Mouse (Mus musculus) intestine, postnatal 0 days (tissue): ENCODE data around the gene Aph1a. TPM values are rescaled to one million over a fixed set of nuclear protein-coding genes. Genes with fewer than 3 reads are reported as not detected.
A peak's percentile ranks its signal among the peaks of the same experiment; 100 is the strongest.

Source experiments
- ATAC-seq: fragments of 200-750 bp; cut with Nextera tagmentation; 2 replicates; pipeline ENCODE4 v1.8.0; 2017; ENCODE audit warnings: mild to moderate bottlenecking, moderate TSS enrichment, moderate library complexity
- H3K27ac ChIP-seq: fragments of 300-500 bp; sonication (generic); 2 replicates; pipeline ENCODE4 v1.5.1; 2014; ENCODE audit warnings: mild to moderate bottlenecking, low read depth, low read length, moderate library complexity
- H3K27me3 ChIP-seq: fragments of 300-500 bp; sonication (generic); replicated peaks from 2 replicates; pipeline ENCODE4 v1.6.1; 2014; ENCODE audit warnings: low read length, mixed read lengths; ENCODE audit not compliant: control insufficient read depth, insufficient read depth
- H3K36me3 ChIP-seq: fragments of 300-500 bp; sonication (generic); 2 replicates; pipeline ENCODE4 v1.6.1; 2014; ENCODE audit warnings: mild to moderate bottlenecking, moderate library complexity; ENCODE audit not compliant: control insufficient read depth, insufficient read depth
- H3K4me1 ChIP-seq: fragments of 300-500 bp; sonication (generic); replicated peaks from 2 replicates; pipeline ENCODE4 v1.6.1; 2014; ENCODE audit warnings: antibody characterized with exemption, low read length, mixed read lengths; ENCODE audit not compliant: control insufficient read depth, insufficient read depth
- H3K4me2 ChIP-seq: fragments of 300-500 bp; sonication (generic); replicated peaks from 2 replicates; pipeline ENCODE4 v1.6.1; 2014; ENCODE audit warnings: low read depth, mild to moderate bottlenecking, moderate library complexity
- H3K4me3 ChIP-seq: fragments of 300-500 bp; sonication (generic); 2 replicates; pipeline ENCODE4 v1.5.1; 2014; ENCODE audit warnings: low read depth, low read length
- H3K9ac ChIP-seq: fragments of 300-500 bp; sonication (generic); 2 replicates; pipeline ENCODE4 v1.6.1; 2014; ENCODE audit warnings: mild to moderate bottlenecking, low read depth, low read length
- H3K9me3 ChIP-seq: fragments of 300-500 bp; sonication (generic); 2 replicates; pipeline ENCODE4 v1.6.1; 2016; ENCODE audit warnings: mixed run types; ENCODE audit not compliant: control insufficient read depth
- CTCF ChIP-seq: sonication (generic); IDR thresholded peaks from 2 replicates; pipeline ENCODE4 v1.5.1; 2016; ENCODE audit warnings: low read depth, mild to moderate bottlenecking, control low read depth, antibody characterized with exemption, moderate library complexity
- WGBS: fragments of 180-500 bp; shearing (Covaris S2); extraction: QIAGEN DNeasy Blood & Tissue Kit; methylation state at CpG from one replicate; pipeline ENCODE4 v1.1.7; 2014; 5-methylcytosine and 5-hydroxymethylcytosine counted together
- polyA plus RNA-seq: library from polyadenylated mRNA; unstranded; fragments of >200 nt; fragmentation: Nextera tagmentation; extraction: Ambion mirVana; gene quantifications from 2 replicates; pipeline ENCODE4 v1.2.1, GENCODE M21; 2015

The Aph1a gene
- polyA plus RNA-seq, 1 experiment from 2014 or later: 52.4 TPM

- 2% methylated on average over 24 of the region's 24 CpGs for WGBS
- no peaks in the 10 kb centered on the region; the same call in 1 of the 2 replicates for H3K36me3 ChIP-seq
- peak; percentile 70 for TF ChIP-seq CTCF
- peak overlapping the region; percentile 94 for H3K4me2 ChIP-seq
- H3K4me3 ChIP-seq: peak overlapping the region; percentile 39
- no peaks in the 10 kb centered on the region for H3K9me3 ChIP-seq
- no peaks in the 10 kb centered on the region for H3K4me1 ChIP-seq
- peak overlapping the region; percentile 23; the same call in 1 of the 2 replicates for H3K9ac ChIP-seq
- ATAC-seq: no peak
- H3K27ac ChIP-seq: peak overlapping the region; percentile 6; the same call in 1 of the 2 replicates
- H3K27me3 ChIP-seq: no peaks in the 10 kb centered on the region
These were observed 10.8 kb upstream of the Aph1a start for GRCm38 (mm10) chr3:95882816-95883425.

- peak overlapping the region; percentile 90 for H3K27ac ChIP-seq
These were observed 9.4 kb upstream of the Aph1a start for GRCm38 (mm10) chr3:95884400-95884799.

GRCm38 (mm10) chr3:95887596-95887995, 6.2 kb upstream of the Aph1a start:
- TF ChIP-seq CTCF: no peak
- WGBS: 57% methylated on average over 4 of the region's 4 CpGs
- Histone ChIP-seq H3K4me3 (no peak overlapping the region), H3K4me1 (no peaks in the 10 kb centered on the region), H3K9ac (no peak overlapping the region), H3K27ac (no peak overlapping the region), H3K9me3 (no peaks in the 10 kb centered on the region), H3K4me2 (no peak overlapping the region), H3K27me3 (no peaks in the 10 kb centered on the region), H3K36me3 (no peaks in the 10 kb centered on the region; the same call in 1 of the 2 replicates)
- 0 out of 2 replicates have a peak, but pooled peaks have one; percentile 10 for ATAC-seq

More at GRCm38 (mm10) chr3:95884400-95884799, 9.4 kb upstream of the Aph1a start:
- Histone ChIP-seq H3K4me3 (no peak overlapping the region), H3K9me3 (no peaks in the 10 kb centered on the region), H3K9ac (no peak overlapping the region), H3K27me3 (no peaks in the 10 kb centered on the region), H3K4me2 (peak overlapping the region; percentile 41; the same call in 1 of the 2 replicates), H3K36me3 (no peaks in the 10 kb centered on the region; the same call in 1 of the 2 replicates), H3K4me1 (no peaks in the 10 kb centered on the region)
- 45% methylated on average over 5 of the region's 5 CpGs for WGBS
- ATAC-seq: peak; percentile 46
- TF ChIP-seq CTCF: no peak

GRCm38 (mm10) chr3:95889664-95890063, 4.1 kb upstream of the Aph1a start:
- Histone ChIP-seq H3K4me1 (0 out of 2 replicates have a peak, but pooled peaks cover 3% of the 10 kb centered on the region), H3K4me3 (no peak overlapping the region), H3K4me2 (no peak overlapping the region), H3K27ac (no peak overlapping the region), H3K27me3 (no peaks in the 10 kb centered on the region), H3K9me3 (no peaks in the 10 kb centered on the region), H3K9ac (no peak overlapping the region), H3K36me3 (no peaks in the 10 kb centered on the region; the same call in 1 of the 2 replicates)
- WGBS: 87% methylated on average over 3 of the region's 3 CpGs
- TF ChIP-seq CTCF: no peak
- ATAC-seq: no peak

GRCm38 (mm10) chr3:95891211-95892065, 2.3 kb upstream of the Aph1a start, which contains the start of gene BC028528:
Gene BC028528, minus strand, starts transcription at chr3:95892005.
- no peaks in the 10 kb centered on the region for H3K9me3 ChIP-seq
- no peak for ATAC-seq
- H3K4me3 ChIP-seq: peak within 1 kb of the TSS; percentile 27
- peak within 1 kb of the TSS; percentile 44 for H3K4me2 ChIP-seq
- peak within 1 kb of the TSS; percentile 41 for H3K27ac ChIP-seq
- no peak for TF ChIP-seq CTCF
- 28% methylated on average over 12 of the region's 12 CpGs for WGBS
- H3K9ac ChIP-seq: peak within 1 kb of the TSS; percentile 26; the same call in 1 of the 2 replicates
- no peaks in the 10 kb centered on the region for H3K36me3 ChIP-seq
- H3K4me1 ChIP-seq: 0 out of 2 replicates have a peak, but pooled peaks cover 3% of the 10 kb centered on the region
- H3K27me3 ChIP-seq: no peaks in the 10 kb centered on the region
